Mouse (Mus musculus): ENCODE results near the gene Arhgap18.

The Arhgap18 gene

DNA sequence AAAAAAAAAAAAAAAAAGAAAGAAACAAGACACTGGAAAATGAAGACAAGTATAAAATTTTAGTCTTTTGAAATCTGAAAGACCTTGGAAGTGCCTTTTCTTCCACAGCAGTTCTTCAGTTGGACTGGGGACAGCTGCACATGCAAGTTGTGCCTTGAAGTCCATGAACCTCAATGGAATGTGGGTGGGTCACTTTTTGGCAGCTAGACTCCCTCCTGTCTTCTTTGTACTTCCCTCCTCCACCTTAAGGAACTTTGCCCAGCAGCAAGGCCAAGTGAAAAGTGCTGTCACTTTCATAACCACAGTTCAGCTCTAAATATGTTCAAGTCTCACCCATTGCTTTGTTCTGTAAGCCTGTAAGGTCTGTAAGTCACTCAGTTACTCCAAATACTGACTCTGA, 23.2 kb downstream of the Arhgap18 start:
- in situ Hi-C loops (cut with MboI) = no loop called here

DNA sequence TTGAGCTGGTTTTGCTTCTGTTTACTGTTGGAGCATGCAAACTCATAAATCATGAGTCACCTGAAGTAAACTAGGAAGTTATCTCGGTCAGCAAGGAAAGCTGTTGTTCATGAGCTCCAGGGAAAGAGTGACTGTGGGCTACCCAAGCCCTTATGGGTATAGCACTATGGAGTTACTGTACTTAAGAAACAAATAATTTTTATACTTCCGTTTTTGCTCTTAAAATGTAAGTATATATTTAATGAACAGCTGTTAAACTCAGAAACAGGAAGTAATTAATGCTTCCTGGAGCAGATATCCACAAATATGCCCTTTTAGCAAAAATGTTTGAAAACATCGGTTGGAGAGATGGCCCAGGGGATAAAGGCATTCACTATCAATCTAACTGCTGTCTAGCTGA, 27.4 kb downstream of the Arhgap18 start:
- in situ Hi-C loops (cut with MboI) = no loop called here

DNA sequence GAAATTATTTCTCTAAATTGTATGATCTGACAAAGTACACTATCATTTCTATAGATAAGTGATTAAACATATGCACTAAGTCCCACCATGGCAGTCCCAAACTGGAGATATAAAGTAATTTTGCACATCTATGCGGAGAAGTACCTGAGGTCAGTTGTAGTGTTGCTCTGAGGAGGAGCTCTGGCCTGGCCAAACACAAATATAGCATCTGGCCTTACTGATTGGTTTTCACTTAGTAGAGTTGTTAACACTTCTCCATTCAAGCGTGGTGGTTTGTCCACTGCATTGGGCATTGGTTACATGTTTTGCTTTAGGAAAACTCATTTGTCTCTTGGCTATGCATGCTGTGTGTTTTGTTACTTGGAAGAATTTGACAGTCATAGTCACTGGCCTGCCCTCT, 36.5 kb downstream of the Arhgap18 start:
- in situ Hi-C loops (cut with MboI) = no loop called here

DNA sequence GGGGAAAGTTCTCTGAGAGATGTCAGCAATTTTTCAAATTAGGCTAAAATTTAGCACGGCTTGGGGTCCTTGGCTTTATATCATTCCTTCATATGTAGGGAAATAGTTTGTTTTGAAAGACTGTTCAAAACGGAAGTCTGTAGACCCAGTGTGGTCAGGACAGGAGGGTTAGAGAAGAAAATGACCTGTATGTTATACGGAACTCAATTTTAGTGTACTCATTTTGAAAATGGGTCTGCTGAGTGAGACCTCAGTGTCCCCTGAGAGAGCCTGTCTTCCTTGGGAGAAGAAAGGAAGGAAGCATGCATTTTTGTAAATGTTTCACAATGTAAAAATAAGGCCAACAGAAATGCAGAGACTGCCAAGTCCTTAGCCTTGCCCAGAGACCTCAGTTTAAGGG, 38.6 kb downstream of the Arhgap18 start:
- in situ Hi-C loops (cut with MboI) = no loop called here

GRCm38 (mm10) chr10:26793013-26793412, 39.8 kb downstream of the Arhgap18 start:
- in situ Hi-C loops (cut with MboI) = no loop called here

- in situ Hi-C loops (cut with MboI) = no loop called here
Observed at GRCm38 (mm10) chr10:26796432-26797286, 43.4 kb downstream of the Arhgap18 start.

DNA sequence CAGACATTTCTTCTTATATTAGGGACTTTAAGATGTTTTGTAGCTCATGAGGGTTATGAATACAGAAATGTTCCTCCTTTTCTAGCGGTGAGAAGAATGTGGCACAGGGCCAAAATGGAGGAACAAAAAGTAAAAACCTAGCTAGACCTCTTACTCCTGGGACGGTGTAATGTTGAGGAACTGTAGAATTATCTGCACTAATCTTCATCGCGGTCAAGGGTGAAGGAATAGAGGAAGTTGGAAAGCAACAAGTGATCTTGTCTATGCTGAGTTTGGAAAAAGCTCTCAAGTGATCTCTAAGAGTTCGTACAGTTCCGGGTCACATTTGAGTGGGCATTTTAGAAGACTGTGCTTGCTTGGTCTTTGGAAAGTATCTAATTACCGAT, 44.1 kb downstream of the Arhgap18 start:
- in situ Hi-C loops (cut with MboI) = no loop called here

DNA sequence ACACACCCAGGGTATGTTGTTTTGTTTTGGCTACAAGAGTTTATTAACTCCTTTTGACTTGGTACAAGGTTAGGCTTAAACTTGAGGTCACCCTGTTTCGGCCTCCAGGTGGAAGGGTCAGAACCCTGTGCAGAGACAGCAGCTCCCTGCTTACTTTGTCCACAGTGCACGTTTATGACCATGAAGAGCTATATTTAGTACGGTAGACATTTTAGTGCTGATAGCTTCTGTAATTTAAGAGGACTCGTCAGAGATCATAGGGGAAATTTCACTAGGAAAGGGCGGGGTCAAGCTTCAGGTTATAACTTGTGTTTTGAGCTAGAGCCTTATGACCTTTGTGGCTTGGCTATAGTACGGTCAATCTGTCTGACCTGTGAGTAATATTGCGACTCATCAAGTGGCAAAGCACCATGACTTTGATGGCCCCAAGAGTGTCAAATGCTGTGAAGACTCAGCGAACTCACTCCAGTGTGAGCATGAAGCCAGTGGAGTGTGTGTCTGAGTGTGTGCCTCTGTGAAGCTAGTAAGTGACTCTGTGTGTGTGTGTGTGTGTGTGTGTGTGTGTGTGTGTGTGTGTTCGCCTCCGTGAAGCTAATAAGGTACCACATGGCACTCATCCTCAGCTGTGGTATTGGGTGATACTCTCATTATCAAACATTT, 45.7 kb downstream of the Arhgap18 start:
- in situ Hi-C loops (cut with MboI) = no loop called here

GRCm38 (mm10) chr10:26799562-26800051, 46.4 kb downstream of the Arhgap18 start:
- in situ Hi-C loops (cut with MboI) = no loop called here

DNA sequence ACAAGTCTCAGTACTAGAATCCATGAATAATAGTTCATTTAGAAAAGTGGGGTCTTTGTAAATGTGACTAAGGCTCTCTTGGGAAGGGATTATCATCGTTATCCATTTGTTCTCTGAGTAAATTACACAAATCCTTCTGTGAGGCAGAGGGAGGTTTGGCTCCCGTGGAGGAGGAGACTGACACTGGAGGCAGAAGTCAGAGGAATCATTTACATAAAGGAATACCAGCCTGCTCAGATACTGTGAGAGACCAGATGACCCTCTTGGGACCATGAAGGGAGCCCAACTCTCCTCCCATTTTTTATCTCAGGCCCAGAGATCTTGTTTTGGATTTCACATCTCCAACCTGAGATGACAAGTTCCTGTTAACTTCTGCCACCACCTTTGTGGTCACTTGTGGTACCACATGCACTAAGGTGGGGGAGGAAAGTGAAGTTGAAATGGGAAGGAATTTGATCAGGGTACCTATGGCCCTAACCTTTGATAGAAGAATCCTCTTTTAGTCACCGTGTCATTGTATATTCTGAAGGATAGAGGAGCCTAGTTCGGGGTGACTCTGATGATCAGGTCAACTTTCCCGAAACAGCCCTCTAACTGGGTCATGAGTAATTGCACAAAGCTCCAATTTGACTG, 51.2 kb downstream of the Arhgap18 start:
- in situ Hi-C loops (cut with MboI) = no loop called here

GRCm38 (mm10) chr10:26805007-26805406, 51.8 kb downstream of the Arhgap18 start:
- in situ Hi-C loops (cut with MboI) = no loop called here

DNA sequence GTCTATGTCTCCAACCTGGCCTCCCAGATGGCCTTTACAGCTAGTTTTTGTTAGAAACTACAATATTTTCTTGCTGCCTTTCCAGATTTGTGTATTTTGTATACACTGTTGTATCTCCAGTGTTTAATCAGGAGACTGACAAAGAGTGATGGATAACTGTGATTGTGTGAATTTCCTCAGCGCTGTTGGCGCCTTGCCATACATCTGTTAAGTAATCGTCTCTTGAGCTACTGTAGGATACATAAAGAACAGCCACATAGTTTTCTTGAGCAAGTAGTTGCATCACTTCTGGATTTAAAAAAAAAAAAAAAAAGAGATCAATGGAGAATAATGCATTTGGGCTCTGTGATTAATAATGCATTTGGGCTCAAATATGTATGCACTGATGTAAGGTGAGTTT, 52.9 kb downstream of the Arhgap18 start:
- in situ Hi-C loops (cut with MboI) = no loop called here

DNA sequence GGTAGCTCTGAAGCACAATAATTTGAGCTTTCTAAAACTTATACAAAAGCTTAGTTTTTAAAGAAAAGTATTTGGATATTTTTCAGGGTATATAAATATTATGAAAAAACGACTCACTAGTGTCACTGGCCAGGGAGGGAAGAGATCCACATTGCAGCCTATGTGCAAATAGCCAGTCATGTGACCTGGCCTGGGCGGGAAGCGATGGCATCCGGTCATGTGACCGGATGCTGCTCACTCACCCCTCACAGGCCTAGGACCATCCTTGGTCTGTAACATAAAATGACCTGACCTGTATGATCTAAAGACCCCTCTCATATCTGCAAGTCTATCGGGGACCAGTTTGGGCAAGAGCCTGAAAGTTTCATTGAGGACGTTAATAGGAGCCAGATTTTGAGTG, 56.8 kb downstream of the Arhgap18 start:
- in situ Hi-C loops (cut with MboI) = no loop called here

DNA sequence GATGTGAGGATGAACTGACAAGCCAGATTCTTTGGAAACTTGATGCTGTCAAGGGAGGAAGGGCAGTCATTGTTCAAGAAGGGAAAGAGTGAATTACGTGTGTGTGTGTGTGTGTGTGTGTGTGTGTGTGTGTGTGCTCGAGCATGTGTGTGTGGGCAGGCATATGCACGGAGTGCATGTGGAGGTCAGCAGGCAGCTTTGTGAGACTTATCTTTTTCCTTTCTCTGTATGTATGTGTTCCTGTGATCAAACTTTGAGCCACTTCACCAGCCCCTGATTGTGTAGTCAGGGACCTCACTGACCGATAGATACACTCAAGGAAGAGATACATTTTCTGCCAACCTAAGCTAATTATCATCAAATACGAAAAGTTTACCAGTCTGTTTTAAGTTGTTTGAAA, 57.6 kb downstream of the Arhgap18 start:
- in situ Hi-C loops (cut with MboI) = no loop called here

GRCm38 (mm10) chr10:26811342-26811741, 58.1 kb downstream of the Arhgap18 start:
- in situ Hi-C loops (cut with MboI) = no loop called here

DNA sequence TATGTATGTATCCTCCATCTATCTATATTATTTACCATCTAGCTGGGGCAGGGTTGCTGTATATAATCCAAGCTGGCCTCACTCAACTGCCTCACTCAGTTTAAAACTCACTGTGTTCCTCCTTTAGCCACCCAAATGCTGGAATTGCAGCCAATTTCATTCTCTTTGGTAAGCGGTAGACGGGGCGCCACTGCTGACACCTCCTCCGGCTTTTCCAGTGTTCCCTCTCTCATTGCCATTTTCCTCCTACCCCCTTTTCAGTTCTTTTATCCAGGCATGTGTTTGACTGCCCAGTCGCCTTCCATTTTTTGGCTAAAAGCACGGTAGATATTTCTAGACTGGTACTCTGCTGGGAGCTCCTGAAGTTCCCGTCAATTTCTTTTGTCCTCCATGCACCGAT, 62.4 kb downstream of the Arhgap18 start:
- in situ Hi-C loops (cut with MboI) = no loop called here

DNA sequence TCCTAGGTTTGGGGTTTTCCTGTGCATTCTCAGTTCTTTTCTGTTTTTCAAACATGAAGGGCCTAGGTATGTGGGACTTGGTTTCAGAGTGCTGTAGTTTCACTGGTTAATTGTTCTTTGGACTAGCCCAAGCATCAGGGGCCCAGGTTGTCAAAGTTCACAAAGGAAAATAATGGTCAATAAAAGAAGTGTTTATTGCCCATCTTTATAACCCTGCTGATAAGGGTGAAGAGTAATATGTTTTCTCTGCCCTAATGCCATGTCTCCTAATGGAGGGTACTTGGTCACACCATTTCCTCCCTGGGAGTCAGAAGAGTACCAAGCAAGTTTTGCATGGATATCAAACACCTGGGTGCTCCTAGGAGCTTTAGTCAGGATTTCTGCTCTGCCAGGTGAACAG, 67.1 kb downstream of the Arhgap18 start:
- in situ Hi-C loops (cut with MboI) = no loop called here

DNA sequence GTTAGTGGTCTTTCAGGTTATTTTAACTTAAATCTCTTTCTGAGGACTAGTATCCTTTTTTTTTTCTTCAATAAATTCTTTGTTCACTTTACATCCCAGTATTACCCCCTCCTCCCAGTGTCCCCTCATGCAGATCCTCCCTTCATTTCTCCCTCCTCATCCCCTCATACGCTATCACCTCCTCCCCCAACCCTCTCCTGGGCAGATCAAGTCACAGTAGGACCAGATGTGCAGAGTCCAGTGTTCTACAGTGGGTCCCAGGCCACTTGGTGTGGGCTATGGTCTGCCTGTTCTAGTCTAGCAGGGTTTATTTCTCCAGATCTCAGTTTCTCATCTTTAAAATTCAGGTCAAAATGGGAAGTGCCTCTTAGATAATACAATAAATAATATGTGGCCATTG, 67.7 kb downstream of the Arhgap18 start:
- in situ Hi-C loops (cut with MboI) = no loop called here

- in situ Hi-C loops (cut with MboI) = no loop called here
Observed at GRCm38 (mm10) chr10:26823997-26824396, 70.8 kb downstream of the Arhgap18 start.

DNA sequence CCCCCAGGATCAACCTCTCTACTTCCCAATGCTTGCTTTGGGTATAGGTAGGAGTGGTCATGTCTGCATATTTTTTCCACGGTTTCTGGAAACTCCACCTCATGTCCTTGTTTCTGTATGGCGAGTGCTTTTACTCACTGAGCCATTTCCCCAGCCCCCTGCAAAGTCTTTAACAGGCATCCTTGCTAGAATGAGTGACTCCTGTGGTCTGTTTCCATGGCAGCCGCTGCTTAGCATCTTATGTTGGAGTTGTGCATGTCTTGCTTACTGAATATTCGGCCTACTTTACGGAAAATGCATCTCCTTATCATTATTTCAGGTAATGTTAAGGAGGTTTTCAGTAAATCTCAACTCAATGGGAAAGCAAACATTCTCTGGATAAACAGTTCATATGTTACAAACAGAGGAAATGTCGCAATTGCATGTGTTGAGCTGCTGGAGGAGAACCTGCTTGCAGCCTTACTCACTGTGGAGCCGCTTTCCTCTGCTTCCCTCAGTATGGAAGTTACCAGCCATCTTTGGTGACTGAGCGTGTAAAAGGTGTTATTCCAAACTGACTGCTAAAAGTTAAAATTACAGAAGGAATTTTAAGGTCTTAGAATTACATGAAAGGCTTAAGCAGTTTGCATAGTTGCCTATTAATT, 72.1 kb downstream of the Arhgap18 start:
- in situ Hi-C loops (cut with MboI) = no loop called here

- in situ Hi-C loops (cut with MboI) = no loop called here
Observed at GRCm38 (mm10) chr10:26827315-26827714, 74.1 kb downstream of the Arhgap18 start.

GRCm38 (mm10) chr10:26828412-26829137, 75.4 kb downstream of the Arhgap18 start:
- in situ Hi-C loops (cut with MboI) = no loop called here
